Mouse (Mus musculus) kidney, embryonic 16.5 days (tissue): ENCODE measurements around the gene Npb. TPM values are rescaled to one million over a fixed set of nuclear protein-coding genes. Genes with fewer than 3 reads are reported as not detected.

Source experiments
- ATAC-seq: fragments of 200-750 bp; cut with Nextera tagmentation; 2 replicates; pipeline ENCODE4 v1.8.0; 2017; ENCODE audit warnings: moderate TSS enrichment; ENCODE audit not compliant: low FRiP score, low TSS enrichment
- H3K27ac ChIP-seq: fragments of 300-500 bp; sonication (generic); 2 replicates; pipeline ENCODE4 v1.5.1; 2014; ENCODE audit warnings: low read length
- H3K27me3 ChIP-seq: fragments of 300-500 bp; sonication (generic); 2 replicates; pipeline ENCODE4 v1.6.1; 2014; ENCODE audit warnings: low read length, control low read depth, mixed read lengths; ENCODE audit not compliant: insufficient read depth
- H3K36me3 ChIP-seq: fragments of 300-500 bp; sonication (generic); 2 replicates; pipeline ENCODE4 v1.6.1; 2014; ENCODE audit warnings: low read length, control low read depth, mixed read lengths; ENCODE audit not compliant: insufficient read depth
- H3K4me1 ChIP-seq: fragments of 300-500 bp; sonication (generic); 2 replicates; pipeline ENCODE4 v1.6.1; 2014; ENCODE audit warnings: low read length, control low read depth, mixed read lengths; ENCODE audit not compliant: insufficient read depth
- H3K4me2 ChIP-seq: fragments of 300-500 bp; sonication (generic); replicated peaks from 2 replicates; pipeline ENCODE4 v1.6.1; 2014; ENCODE audit warnings: low read depth, low read length
- H3K4me3 ChIP-seq: fragments of 300-500 bp; sonication (generic); 2 replicates; pipeline ENCODE4 v1.5.1; 2014; ENCODE audit warnings: mild to moderate bottlenecking, low read length
- H3K9ac ChIP-seq: fragments of 300-500 bp; sonication (generic); replicated peaks from 2 replicates; pipeline ENCODE4 v1.6.1; 2014; ENCODE audit warnings: low read length
- H3K9me3 ChIP-seq: fragments of 300-500 bp; sonication (generic); 2 replicates; pipeline ENCODE4 v1.6.1; 2016; ENCODE audit warnings: low read length, control low read depth
- WGBS: fragments of 180-500 bp; shearing (Covaris S2); extraction: QIAGEN DNeasy Blood & Tissue Kit; methylation state at CpG from one replicate; pipeline ENCODE4 v1.1.7; 2014; 5-methylcytosine and 5-hydroxymethylcytosine counted together
- polyA plus RNA-seq: library from polyadenylated mRNA; unstranded; fragments of >200 nt; fragmentation: Nextera tagmentation; extraction: Ambion mirVana; gene quantifications from 2 replicates; pipeline ENCODE4 v1.2.1, GENCODE M21; 2015

The Npb gene
- polyA plus RNA-seq, 1 experiment from 2014 or later: 27.7 TPM

DNA sequence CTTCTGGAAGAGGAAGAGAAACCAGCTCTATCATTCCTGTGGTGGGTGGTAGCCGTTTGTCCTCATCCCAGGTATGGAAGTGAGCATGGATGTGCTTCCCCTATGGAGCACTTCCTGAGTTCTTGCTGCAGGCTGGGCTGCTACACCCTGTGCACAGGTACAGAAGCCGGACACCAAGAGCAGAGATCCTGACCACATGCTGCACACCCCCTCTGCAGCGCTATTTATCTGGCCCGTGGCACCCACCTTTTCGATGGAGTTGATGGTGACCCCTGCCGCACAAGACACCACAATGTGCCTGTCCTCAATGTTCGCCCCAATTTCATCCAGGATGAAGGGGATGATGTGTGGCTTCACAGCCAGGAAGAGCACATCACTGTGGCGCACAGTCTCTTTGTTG lies 33.6 kb downstream of the Npb start:
- Histone ChIP-seq H3K9ac (no peak overlapping the region), H3K4me1 (peaks cover 10% of the 10 kb centered on the region), H3K4me2 (no peak overlapping the region), H3K36me3 (no peaks in the 10 kb centered on the region), H3K9me3 (no peaks in the 10 kb centered on the region), H3K4me3 (no peak overlapping the region), H3K27ac (no peak overlapping the region), H3K27me3 (no peaks in the 10 kb centered on the region)
- WGBS: 72% methylated on average over 8 of the region's 8 CpGs
- no peak for ATAC-seq

- Histone ChIP-seq H3K4me2 (peak overlapping the region; percentile 74), H3K9me3 (no peaks in the 10 kb centered on the region), H3K4me3 (peak overlapping the region; percentile 62), H3K4me1 (peaks cover 16% of the 10 kb centered on the region), H3K27me3 (no peaks in the 10 kb centered on the region), H3K36me3 (no peaks in the 10 kb centered on the region), H3K27ac (0 out of 2 replicates have a peak overlapping the region, but pooled peaks have one; percentile 25), H3K9ac (peak overlapping the region; percentile 74)
- peak; percentile 51 for ATAC-seq
- WGBS: under 1% methylated on average over 18 of the region's 18 CpGs
Observed at GRCm38 (mm10) chr11:120642939-120643600, 34.8 kb downstream of the Npb start.

GRCm38 (mm10) chr11:120643601-120643987 lies 35.3 kb downstream of the Npb start, which contains the start of gene Pycr1:
TSS of gene Pycr1 (minus strand) at chr11:120643769.
- peak; percentile 99 for ATAC-seq
- Histone ChIP-seq H3K36me3 (no peaks in the 10 kb centered on the region), H3K4me3 (peak within 1 kb of the TSS; percentile 62), H3K4me2 (peak within 1 kb of the TSS; percentile 74), H3K27me3 (no peaks in the 10 kb centered on the region), H3K9me3 (no peaks in the 10 kb centered on the region), H3K9ac (peak within 1 kb of the TSS; percentile 74), H3K27ac (0 out of 2 replicates have a peak within 1 kb of the TSS, but pooled peaks have one; percentile 25), H3K4me1 (peaks cover 18% of the 10 kb centered on the region)
- under 1% methylated on average over 15 of the region's 15 CpGs for WGBS

DNA sequence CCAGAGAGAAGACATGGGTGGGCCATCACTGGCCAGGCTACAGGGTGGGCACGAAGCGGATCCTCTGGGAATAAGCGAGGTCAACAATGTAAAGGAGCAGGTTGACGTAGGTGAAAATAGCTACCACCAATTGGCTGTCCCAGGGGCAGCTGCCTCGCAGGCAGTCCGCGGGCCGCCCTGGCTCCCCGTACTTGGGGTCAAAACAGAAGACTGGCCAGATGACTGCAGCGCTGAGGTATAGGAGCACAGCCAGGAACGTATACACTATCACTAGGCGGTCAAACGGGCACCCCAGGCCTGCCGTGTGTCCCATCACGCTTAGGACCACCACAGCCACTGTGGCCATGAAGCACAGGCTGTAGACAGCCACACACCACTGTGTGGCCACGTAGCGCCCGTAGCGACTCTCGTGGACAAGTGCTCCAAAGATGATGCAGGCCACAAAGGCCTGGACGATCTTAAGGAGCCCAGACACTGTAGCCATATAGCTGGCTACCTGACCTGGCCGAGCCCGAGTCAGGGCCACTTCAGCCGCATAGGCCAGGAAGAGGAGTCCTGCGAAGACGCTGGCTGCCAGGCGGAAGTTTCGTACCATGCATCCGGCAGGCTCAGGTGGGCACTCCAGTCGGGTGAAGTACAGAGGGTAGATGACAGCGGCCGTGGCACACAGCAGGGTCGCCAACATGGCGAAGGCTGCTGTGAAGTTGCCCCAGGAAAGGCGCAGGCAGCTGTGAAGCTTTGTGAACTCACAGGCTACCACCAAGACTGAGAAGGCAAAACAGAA lies 39.0 kb downstream of the Npb start:
- Histone ChIP-seq H3K27me3 (no peaks in the 10 kb centered on the region), H3K9me3 (no peaks in the 10 kb centered on the region), H3K4me3 (no peak overlapping the region), H3K4me2 (peak overlapping the region; percentile 54; the same call in 1 of the 2 replicates), H3K27ac (no peak overlapping the region), H3K9ac (peak overlapping the region; percentile 9), H3K36me3 (no peaks in the 10 kb centered on the region), H3K4me1 (peaks cover 18% of the 10 kb centered on the region)
- ATAC-seq: no peak
- 86% methylated on average over 35 of the region's 35 CpGs for WGBS

- Histone ChIP-seq H3K9me3 (no peaks in the 10 kb centered on the region), H3K4me1 (peaks cover 13% of the 10 kb centered on the region), H3K27me3 (no peaks in the 10 kb centered on the region), H3K9ac (peak within 1 kb of the TSS; percentile 43), H3K27ac (no peak within 1 kb of the TSS), H3K4me3 (peak within 1 kb of the TSS; percentile 32), H3K36me3 (no peaks in the 10 kb centered on the region), H3K4me2 (peak within 1 kb of the TSS; percentile 54)
- no peak for ATAC-seq
- 4% methylated on average over 13 of the region's 13 CpGs for WGBS
Observed at GRCm38 (mm10) chr11:120648001-120648476, 39.8 kb downstream of the Npb start, which contains the start of gene Myadml2. TSS of gene Myadml2 (minus strand) at chr11:120648158.

GRCm38 (mm10) chr11:120651872-120652271 lies 43.6 kb downstream of the Npb start:
- Histone ChIP-seq H3K27ac (no peak overlapping the region), H3K27me3 (no peaks in the 10 kb centered on the region), H3K4me1 (peaks cover 8% of the 10 kb centered on the region), H3K36me3 (no peaks in the 10 kb centered on the region), H3K9me3 (no peaks in the 10 kb centered on the region), H3K4me3 (no peak overlapping the region), H3K4me2 (no peak overlapping the region), H3K9ac (no peak overlapping the region)
- ATAC-seq: no peak
- WGBS: 70% methylated on average over 3 of the region's 3 CpGs

GRCm38 (mm10) chr11:120654741-120655140 lies 46.5 kb downstream of the Npb start:
- Histone ChIP-seq H3K4me1 (peaks cover under 1% of the 10 kb centered on the region; the same call in 1 of the 2 replicates), H3K36me3 (no peaks in the 10 kb centered on the region), H3K4me2 (no peak overlapping the region), H3K4me3 (no peak overlapping the region), H3K27me3 (peaks cover 26% of the 10 kb centered on the region), H3K9me3 (no peaks in the 10 kb centered on the region), H3K27ac (no peak overlapping the region), H3K9ac (no peak overlapping the region)
- WGBS: 84% methylated on average over 3 of the region's 3 CpGs
- no peak for ATAC-seq

GRCm38 (mm10) chr11:120657301-120657700 lies 49.0 kb downstream of the Npb start:
- H3K9ac ChIP-seq: no peak overlapping the region
- 91% methylated on average over 4 of the region's 4 CpGs for WGBS
- no peak overlapping the region for H3K4me3 ChIP-seq
- no peaks in the 10 kb centered on the region for H3K36me3 ChIP-seq
- no peak overlapping the region for H3K4me2 ChIP-seq
- H3K27ac ChIP-seq: no peak overlapping the region
- H3K27me3 ChIP-seq: peaks cover 52% of the 10 kb centered on the region
- H3K9me3 ChIP-seq: no peaks in the 10 kb centered on the region
- peaks cover 17% of the 10 kb centered on the region; the same call in 1 of the 2 replicates for H3K4me1 ChIP-seq
- ATAC-seq: no peak
